Mouse (Mus musculus): ENCODE results near the gene Gjb5. TPM values are rescaled to one million over a fixed set of nuclear protein-coding genes. Genes with fewer than 3 reads are reported as not detected.

Gjb5 gene
- not detected in 2 replicates for polyA plus RNA-seq (2012; ENCODE audit: insufficient read depth, insufficient read length, low replicate concordance, missing spikeins)

DNA sequence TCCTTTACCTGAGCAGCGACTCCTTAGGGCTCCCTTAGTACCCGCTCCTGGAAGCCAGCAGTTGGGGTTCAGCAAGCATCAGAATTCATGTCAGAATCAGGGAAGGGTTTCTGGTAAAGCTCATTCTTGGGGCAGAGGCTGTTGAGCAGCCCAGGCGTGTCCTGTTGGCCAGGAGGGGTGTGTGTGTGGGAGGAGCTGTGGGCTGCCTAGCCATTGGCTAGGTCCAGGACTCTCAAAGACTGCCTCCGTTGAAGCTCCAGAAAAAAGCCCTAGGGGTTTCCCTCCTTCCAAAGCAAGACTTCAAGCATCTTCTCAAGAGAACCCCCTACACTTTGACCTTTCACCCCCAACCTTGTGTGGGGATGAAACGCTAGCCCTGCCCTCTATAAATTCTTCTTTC is at the start of gene Gjb5:
Gjb5 (minus strand) TSS at position 164 of the 400 bp plus-strand sequence.
- Histone ChIP-seq H3K27ac (ENCODE audit: insufficient read depth, low read depth, low read length) (no peak within 1 kb of the TSS), H3K4me1 (ENCODE audit: control insufficient read depth, insufficient read depth, low read length) (no peaks in the 10 kb centered on the region), H3K4me3 (ENCODE audit: insufficient read depth, low read depth, low read length) (no peak within 1 kb of the TSS)
- 47% methylated on average over 5 of the region's 5 CpGs for WGBS
- TF ChIP-seq CTCF (IDR thresholded peaks at IDR 0.05; ENCODE audit: insufficient read depth, low read depth, low read length), result no peak
- no peak for TF ChIP-seq POLR2A (IDR thresholded peaks at IDR 0.05; ENCODE audit: insufficient read depth, low read depth, low read length)

DNA sequence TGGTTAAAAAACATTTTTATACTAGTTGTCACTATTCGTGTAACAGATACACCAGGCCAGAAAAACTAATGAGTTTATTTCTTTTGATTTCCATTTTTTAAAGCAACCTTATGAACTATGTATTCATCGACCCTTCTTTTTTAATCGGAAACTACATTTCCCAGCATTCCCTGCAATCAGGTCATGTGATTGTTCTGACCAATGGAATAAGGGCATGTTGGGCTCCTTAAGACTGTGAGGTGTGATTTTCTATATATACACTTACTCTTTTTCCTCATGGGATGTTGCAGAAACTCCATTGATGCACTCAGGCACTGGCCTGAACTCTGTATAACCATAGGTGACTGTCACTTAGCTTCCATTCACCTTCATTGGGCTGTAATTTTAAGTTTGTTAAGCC is 44.6 kb upstream of the Gjb5 start:
- 76% methylated on average over 3 of the region's 3 CpGs for WGBS
- peaks cover 2% of the 10 kb centered on the region; the same call in 1 of the 2 replicates for H3K4me1 ChIP-seq (ENCODE audit: control insufficient read depth, insufficient read depth, low read length)
- no peak for TF ChIP-seq CTCF (IDR thresholded peaks at IDR 0.05; ENCODE audit: insufficient read depth, low read depth, low read length)
- TF ChIP-seq POLR2A (IDR thresholded peaks at IDR 0.05; ENCODE audit: insufficient read depth, low read depth, low read length), result no peak
- no peak overlapping the region for H3K4me3 ChIP-seq (ENCODE audit: insufficient read depth, low read depth, low read length)
- H3K27ac ChIP-seq (ENCODE audit: insufficient read depth, low read depth, low read length), result no peak overlapping the region

DNA sequence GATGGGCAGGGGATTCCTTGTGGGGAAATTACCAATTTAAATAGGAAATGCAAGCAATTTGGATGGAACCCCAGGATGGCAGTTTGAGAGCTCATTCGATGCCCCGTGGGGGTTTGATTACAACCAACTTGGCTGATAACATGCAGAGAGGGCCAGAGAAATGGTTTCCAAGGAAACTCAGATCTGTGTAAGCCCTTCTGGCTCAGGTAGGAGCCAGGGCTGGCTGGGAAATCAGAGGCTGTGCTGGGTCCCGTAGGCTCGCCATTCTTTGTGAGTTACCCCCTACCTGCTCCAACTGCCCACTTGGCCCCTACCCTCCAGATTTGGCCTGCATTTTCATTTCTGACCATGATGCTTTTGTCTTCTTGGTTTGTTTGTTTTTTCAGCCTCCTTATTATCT is 44.2 kb upstream of the Gjb5 start:
- peaks cover 2% of the 10 kb centered on the region; the same call in 1 of the 2 replicates for H3K4me1 ChIP-seq (ENCODE audit: control insufficient read depth, insufficient read depth, low read length)
- no peak overlapping the region for H3K4me3 ChIP-seq (ENCODE audit: insufficient read depth, low read depth, low read length)
- no peak overlapping the region for H3K27ac ChIP-seq (ENCODE audit: insufficient read depth, low read depth, low read length)
- 62% methylated on average over 4 of the region's 4 CpGs for WGBS
- TF ChIP-seq CTCF (IDR thresholded peaks at IDR 0.05; ENCODE audit: insufficient read depth, low read depth, low read length) (no peak), POLR2A (IDR thresholded peaks at IDR 0.05; ENCODE audit: insufficient read depth, low read depth, low read length) (no peak)

DNA sequence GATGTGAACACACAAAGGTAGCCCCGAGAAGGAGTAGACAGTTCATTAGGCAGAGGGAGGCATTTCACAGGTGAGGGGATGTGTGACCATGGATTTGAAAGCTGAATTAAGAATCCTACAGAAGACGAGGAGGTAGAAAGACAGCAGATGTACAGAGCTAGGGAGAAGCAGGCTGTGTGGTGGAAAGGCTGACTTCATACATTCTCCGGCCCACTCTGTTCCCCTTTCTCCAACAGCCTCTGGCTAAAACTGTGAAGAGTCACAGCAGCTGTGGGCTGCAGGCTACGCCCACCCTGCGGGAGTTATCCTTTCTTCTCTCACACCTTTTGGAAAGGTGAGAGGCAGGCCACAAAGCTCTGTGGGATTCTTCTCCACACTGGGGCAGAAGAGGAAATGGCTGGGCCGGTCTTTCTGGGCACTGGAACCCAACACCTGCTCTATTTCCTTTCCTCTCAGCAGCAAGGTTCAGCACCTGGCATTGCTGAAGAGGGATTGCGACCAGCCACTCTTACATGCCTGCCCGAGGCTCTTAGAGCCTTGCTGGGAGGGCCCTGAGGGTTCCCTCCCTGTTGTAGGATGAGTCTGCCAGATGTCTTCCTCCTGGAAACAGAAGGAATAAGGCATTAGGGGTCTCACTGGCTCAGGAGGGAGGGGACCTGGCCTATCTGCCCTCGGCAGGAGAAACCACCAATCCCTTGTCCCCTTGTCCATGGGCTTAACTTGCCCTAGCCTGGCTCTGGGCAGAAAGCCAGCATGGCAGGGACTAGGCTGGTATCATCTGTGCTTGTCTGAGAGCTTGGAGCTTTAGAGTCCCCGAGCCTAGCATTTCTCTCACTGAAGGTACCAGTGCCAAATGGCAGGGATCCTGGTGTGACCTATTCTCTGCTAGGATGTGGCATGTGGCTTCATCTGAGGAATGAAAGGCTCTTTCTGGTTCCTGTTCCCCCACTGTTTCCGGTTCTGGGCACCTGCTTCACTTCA is 42.5 kb upstream of the Gjb5 start:
- no peak overlapping the region for H3K27ac ChIP-seq (ENCODE audit: insufficient read depth, low read depth, low read length)
- peaks cover 2% of the 10 kb centered on the region; the same call in 1 of the 2 replicates for H3K4me1 ChIP-seq (ENCODE audit: control insufficient read depth, insufficient read depth, low read length)
- TF ChIP-seq POLR2A (IDR thresholded peaks at IDR 0.05; ENCODE audit: insufficient read depth, low read depth, low read length) (no peak), CTCF (IDR thresholded peaks at IDR 0.05; ENCODE audit: insufficient read depth, low read depth, low read length) (no peak)
- H3K4me3 ChIP-seq (ENCODE audit: insufficient read depth, low read depth, low read length), result no peak overlapping the region
- whole genome bisulfite sequencing, result 80% methylated on average over 11 of the region's 11 CpGs

DNA sequence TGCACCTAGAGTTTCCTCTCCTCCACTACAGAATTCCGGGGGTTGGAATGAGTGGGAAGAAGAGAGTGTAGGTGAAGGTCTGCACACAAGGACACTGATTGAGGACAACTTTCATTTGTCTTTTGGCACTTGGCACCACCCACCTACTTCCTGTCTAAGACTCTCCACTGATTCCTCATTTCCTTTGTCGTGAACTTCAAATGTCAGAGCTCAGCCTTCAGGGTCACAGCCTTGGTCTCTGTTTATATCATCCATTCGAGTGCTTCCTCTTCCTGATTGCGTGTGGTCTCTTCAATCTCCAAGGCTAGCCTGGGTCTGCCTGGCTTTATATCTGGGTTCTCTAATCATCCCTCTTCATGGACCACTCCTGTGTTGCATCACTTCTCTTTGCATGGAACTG is 37.6 kb upstream of the Gjb5 start:
- 82% methylated on average over 4 of the region's 4 CpGs for WGBS
- H3K4me1 ChIP-seq (ENCODE audit: control insufficient read depth, insufficient read depth, low read length), result peaks cover 3% of the 10 kb centered on the region; the same call in 1 of the 2 replicates

DNA sequence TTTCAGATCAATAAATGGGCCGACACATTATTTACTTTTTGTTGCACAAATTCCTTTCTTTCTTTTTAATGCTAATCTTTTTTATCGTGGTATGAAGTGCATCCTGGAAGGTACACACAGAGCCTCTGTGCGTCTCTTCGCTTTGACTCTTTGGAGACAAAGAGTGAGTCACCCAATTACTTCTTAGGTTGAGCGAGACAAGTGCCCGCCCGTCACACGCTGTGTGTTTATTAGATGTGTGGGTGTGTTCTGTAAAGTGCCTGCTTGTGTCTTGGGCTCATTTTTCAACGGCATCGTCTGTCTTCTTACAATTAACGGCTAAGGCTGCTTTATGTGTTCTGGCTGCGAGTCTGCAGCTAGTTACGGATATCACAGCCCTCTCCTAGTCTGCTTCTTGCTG is 31.7 kb upstream of the Gjb5 start:
- WGBS, result 11% methylated on average over 13 of the region's 13 CpGs
- TF ChIP-seq POLR2A (IDR thresholded peaks at IDR 0.05; ENCODE audit: insufficient read depth, low read depth, low read length), result no peak
- TF ChIP-seq CTCF (IDR thresholded peaks at IDR 0.05; ENCODE audit: insufficient read depth, low read depth, low read length), result no peak

More for the DNA sequence above, 37.6 kb upstream of the Gjb5 start:
- Histone ChIP-seq H3K27ac (ENCODE audit: insufficient read depth, low read depth, low read length) (no peak overlapping the region), H3K4me3 (ENCODE audit: insufficient read depth, low read depth, low read length) (no peak overlapping the region)
- no peak for TF ChIP-seq CTCF (IDR thresholded peaks at IDR 0.05; ENCODE audit: insufficient read depth, low read depth, low read length)
- TF ChIP-seq POLR2A (IDR thresholded peaks at IDR 0.05; ENCODE audit: insufficient read depth, low read depth, low read length), result no peak

DNA sequence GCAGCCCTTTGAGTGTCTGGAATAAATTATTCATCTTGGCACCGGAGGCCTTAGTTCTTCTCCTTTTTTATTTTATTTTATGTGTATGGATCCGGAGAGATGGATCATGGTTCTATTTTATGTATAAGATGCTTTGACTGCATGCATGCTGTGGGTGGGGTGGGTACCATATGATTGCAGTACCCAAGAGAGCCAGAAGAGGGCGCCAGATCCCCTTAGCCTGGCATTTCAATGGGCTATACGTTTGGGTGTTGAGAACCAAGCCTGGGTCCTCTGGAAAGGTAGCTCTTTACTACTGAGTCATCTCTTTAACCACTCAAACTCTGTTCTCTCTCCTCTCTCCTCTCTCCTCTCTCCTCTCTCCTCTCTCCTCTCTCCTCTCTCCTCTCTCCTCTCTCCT is 19.4 kb upstream of the Gjb5 start:
- H3K4me1 ChIP-seq (ENCODE audit: control insufficient read depth, insufficient read depth, low read length), result peaks cover 22% of the 10 kb centered on the region
- H3K27ac ChIP-seq (ENCODE audit: insufficient read depth, low read depth, low read length), result no peak overlapping the region
- H3K4me3 ChIP-seq (ENCODE audit: insufficient read depth, low read depth, low read length), result no peak overlapping the region
- no peak for TF ChIP-seq CTCF (IDR thresholded peaks at IDR 0.05; ENCODE audit: insufficient read depth, low read depth, low read length)
- TF ChIP-seq POLR2A (IDR thresholded peaks at IDR 0.05; ENCODE audit: insufficient read depth, low read depth, low read length), result no peak
- 43% methylated on average over 4 of the region's 4 CpGs for WGBS

More for the DNA sequence above, 31.7 kb upstream of the Gjb5 start:
- no peak overlapping the region for H3K27ac ChIP-seq (ENCODE audit: insufficient read depth, low read depth, low read length)
- H3K4me1 ChIP-seq (ENCODE audit: control insufficient read depth, insufficient read depth, low read length), result peaks cover 4% of the 10 kb centered on the region; the same call in 1 of the 2 replicates
- no peak overlapping the region for H3K4me3 ChIP-seq (ENCODE audit: insufficient read depth, low read depth, low read length)

DNA sequence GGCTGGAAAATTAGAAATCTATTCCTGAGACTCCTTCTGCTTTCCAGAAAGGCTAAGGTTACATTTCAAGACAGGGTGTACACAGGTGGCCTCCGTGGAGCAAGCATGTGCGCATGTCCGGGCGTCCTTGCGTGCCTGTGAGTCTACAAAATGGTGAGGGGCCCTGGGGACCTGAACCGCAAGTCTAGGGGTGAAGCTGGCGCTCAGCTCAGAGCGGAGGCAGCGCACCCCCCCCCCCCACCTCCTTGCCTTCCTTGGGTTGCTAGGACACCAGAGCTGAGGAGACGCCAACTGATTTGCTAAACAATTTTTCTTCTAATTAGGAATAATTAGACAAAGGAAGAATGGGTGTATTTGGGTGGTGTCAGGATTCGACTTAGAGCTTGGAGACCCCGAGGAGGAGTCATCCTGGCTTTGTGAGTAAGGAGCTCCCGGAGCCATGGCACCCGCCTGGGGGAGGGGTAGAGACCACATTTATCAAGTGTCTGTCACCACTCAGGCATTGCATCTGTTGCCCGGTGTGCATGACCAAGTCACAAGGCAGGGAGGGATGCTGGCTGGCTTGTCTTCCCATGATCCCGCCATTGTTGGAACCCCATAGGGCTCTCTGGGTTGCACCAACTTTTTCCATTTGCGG is 17.7 kb upstream of the Gjb5 start:
- TF ChIP-seq POLR2A (IDR thresholded peaks at IDR 0.05; ENCODE audit: insufficient read depth, low read depth, low read length), result no peak
- TF ChIP-seq CTCF (IDR thresholded peaks at IDR 0.05; ENCODE audit: insufficient read depth, low read depth, low read length), result no peak
- 47% methylated on average over 17 of the region's 17 CpGs for WGBS
- Histone ChIP-seq H3K4me1 (ENCODE audit: control insufficient read depth, insufficient read depth, low read length) (peaks cover 22% of the 10 kb centered on the region), H3K27ac (ENCODE audit: insufficient read depth, low read depth, low read length) (no peak overlapping the region), H3K4me3 (ENCODE audit: insufficient read depth, low read depth, low read length) (no peak overlapping the region)

DNA sequence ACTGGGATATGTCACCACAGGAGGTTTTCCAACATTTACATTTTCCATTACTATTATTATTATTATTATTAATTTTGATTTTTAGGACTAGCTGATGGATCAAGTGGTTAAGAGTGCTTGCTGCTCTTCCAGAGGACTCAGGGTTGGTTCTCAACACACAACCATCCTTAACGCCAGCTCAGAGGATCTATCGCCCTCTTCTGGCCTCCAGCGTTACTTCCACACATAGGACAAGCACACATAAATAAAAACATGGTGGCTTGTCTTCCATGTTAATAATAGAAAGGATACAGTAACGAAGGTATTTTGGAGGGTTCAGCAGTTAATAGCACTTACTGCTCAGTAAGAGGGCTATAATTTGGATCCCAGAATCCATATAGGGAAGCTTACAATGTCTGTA is 16.7 kb upstream of the Gjb5 start:
- 79% methylated on average over 4 of the region's 4 CpGs for WGBS

More for the DNA sequence above, 16.7 kb upstream of the Gjb5 start:
- H3K4me1 ChIP-seq (ENCODE audit: control insufficient read depth, insufficient read depth, low read length), result peaks cover 22% of the 10 kb centered on the region
- TF ChIP-seq CTCF (IDR thresholded peaks at IDR 0.05; ENCODE audit: insufficient read depth, low read depth, low read length), result no peak
- TF ChIP-seq POLR2A (IDR thresholded peaks at IDR 0.05; ENCODE audit: insufficient read depth, low read depth, low read length), result no peak
- no peak overlapping the region for H3K4me3 ChIP-seq (ENCODE audit: insufficient read depth, low read depth, low read length)
- H3K27ac ChIP-seq (ENCODE audit: insufficient read depth, low read depth, low read length), result no peak overlapping the region

All from olfactory bulb, adult 2 months (tissue).